Mouse (Mus musculus) liver, embryonic 14.5 days (tissue): Measurements from ENCODE around the gene Proca1.

Experiments used
- CTCF ChIP-seq: IDR thresholded peaks from 2 replicates; pipeline ENCODE4 v1.5.1; 2016; ENCODE audit warnings: antibody characterized with exemption, low read depth, control low read depth
- EP300 ChIP-seq: IDR thresholded peaks from 2 replicates; pipeline ENCODE4 v1.6.1; 2016; ENCODE audit warnings: antibody characterized with exemption, low read depth

DNA sequence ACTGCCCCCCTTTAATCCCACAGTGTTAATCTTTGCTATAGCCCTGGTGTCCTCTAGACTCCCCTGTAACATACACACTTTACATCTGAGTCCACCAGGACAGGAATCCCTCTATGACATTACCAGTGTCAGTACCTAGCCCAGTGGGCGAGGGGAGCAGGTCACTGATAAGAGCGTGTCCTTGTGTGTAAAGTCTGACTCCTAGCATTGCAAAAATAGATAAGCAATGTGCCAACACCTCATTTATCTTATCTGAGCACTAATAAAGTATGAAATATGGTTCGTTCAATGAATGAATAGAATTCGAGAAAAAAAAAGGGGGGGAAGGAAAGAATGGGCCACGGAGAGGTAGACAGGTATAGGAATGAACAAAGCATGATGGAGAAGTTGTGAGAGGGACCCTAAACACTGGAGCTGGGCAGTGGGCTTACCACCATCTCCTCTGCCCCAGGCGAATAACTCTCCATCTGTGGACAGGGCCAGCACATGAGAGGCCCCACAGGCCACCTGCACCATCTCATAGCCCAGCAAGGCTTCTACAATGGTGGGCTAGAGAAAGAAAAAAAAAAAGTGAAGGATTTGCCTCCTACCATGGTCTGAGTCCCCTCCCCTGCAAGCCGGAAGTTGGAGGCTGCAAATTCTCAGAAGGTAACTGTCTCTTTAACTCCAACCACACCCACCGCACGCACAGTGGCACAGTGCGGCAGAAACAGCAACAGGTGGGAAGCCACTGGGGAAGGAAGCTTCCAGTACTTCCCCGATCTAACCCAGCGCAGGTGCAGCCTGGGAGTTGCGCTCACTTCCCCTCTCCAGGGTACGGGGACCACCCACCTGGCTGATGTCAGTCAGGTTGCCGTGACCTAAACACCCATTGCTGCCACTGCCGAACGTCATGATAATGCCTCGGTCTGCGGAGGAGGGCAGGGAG, 24.4 kb upstream of the Proca1 start:
- no peak for TF ChIP-seq CTCF
- TF ChIP-seq EP300: peak; percentile 80
